Mouse (Mus musculus): ENCODE results near the gene Snrnp25. TPM values are rescaled to one million over a fixed set of nuclear protein-coding genes. Genes with fewer than 3 reads are reported as not detected.

Gene Snrnp25
- polyA plus RNA-seq, 1 experiment, result 29.6 TPM

DNA sequence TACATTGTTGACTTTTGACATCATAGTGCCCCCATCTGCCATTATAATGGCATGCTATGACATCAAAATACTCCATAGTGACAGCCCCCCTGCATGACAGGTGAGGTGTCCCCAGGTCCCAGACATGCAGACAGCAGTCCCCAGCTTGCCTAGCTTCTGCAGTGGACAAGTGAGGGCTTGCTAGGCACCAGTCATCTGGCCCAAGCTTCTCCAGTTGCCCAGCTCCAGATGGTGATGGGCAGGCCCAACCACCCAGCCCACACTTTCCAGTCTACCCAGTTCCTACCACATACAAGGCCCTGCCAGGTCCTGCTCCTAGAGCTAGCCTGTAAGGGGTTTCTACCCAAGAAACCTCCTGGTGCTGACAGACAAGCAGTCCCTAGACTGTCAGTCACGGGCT is 26.7 kb upstream of the Snrnp25 start:
- TF ChIP-seq CTCF (IDR thresholded peaks at IDR 0.05; ENCODE audit: low read depth, low read length) (no peak), POLR2A (IDR thresholded peaks at IDR 0.05; ENCODE audit: borderline replicate concordance, low read depth, low read length) (no peak)
- Histone ChIP-seq H3K4me3 (ENCODE audit: insufficient read depth, low read length) (no peak overlapping the region), H3K4me1 (ENCODE audit: control insufficient read depth, insufficient read depth, low read length) (no peaks in the 10 kb centered on the region), H3K27ac (ENCODE audit: insufficient read depth, low read depth, low read length) (no peak overlapping the region)

DNA sequence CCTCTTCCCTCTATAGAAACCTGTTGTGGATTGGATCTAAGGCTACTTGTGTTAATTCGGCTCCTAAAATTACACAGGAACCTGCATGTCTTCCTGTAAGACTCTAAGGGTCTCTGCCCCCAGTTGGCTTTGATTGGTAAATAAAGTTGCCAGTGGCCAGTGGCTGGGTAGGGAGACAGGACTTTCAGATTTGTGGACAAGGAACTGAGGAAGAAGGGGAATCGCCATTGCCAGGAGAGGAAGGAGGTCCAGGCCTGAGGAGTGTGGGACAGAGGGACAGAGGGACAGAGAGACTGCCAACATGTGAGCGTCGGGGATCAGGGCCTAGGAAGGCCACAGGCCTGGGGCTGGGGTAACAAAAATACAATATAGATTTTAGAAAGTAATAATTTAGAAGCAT is 24.0 kb upstream of the Snrnp25 start:
- TF ChIP-seq POLR2A (IDR thresholded peaks at IDR 0.05; ENCODE audit: borderline replicate concordance, low read depth, low read length), result no peak
- TF ChIP-seq CTCF (IDR thresholded peaks at IDR 0.05; ENCODE audit: low read depth, low read length), result no peak
- no peaks in the 10 kb centered on the region for H3K4me1 ChIP-seq (ENCODE audit: control insufficient read depth, insufficient read depth, low read length)
- no peak overlapping the region for H3K4me3 ChIP-seq (ENCODE audit: insufficient read depth, low read length)
- no peak overlapping the region for H3K27ac ChIP-seq (ENCODE audit: insufficient read depth, low read depth, low read length)

DNA sequence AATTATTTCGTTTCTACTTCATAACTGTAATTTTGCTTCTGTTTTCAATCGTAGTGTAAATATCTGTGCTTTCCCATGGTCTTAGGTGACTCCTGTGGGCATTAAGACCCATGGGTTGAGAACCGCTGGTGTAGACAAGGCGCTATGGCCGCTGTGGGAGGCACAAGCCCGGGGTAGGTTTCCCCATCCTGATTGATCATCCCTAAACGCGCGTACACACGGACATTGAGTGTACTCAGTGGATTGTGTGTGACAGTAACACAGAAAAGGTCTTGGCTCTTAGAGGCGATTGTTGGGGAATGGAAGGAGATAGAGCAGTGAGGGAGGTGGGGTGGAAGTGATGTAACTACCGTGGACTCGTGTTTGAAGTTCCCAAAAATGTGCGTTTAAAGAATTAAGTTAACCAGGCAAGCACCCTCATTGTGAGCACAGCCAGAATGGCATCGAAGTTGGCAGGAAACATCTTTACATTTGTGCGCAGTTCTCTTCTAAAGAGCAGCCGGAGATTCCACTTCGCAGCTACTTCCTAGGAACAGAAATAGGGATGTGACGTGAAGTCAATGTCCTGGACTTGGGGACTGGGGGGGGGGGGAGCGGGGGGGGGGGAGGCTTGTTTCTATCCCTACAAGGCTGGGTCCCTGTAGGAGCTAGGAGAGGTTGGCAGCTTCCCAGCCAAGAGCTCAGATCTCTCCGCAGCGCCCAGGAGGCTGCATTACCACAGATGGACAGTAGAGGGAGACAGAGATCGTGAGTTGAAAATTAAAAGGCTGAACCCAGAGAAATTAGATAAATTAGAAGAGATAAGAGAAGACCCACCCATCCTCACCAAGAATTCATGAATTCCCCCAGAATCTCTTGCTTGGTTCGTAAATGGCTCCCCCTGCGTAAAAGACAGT is 23.0 kb upstream of the Snrnp25 start:
- no peaks in the 10 kb centered on the region for H3K4me1 ChIP-seq (ENCODE audit: control insufficient read depth, insufficient read depth, low read length)
- no peak overlapping the region for H3K27ac ChIP-seq (ENCODE audit: insufficient read depth, low read depth, low read length)
- no peak for TF ChIP-seq POLR2A (IDR thresholded peaks at IDR 0.05; ENCODE audit: borderline replicate concordance, low read depth, low read length)
- TF ChIP-seq CTCF (IDR thresholded peaks at IDR 0.05; ENCODE audit: low read depth, low read length), result peak; percentile 57
- H3K4me3 ChIP-seq (ENCODE audit: insufficient read depth, low read length), result no peak overlapping the region

DNA sequence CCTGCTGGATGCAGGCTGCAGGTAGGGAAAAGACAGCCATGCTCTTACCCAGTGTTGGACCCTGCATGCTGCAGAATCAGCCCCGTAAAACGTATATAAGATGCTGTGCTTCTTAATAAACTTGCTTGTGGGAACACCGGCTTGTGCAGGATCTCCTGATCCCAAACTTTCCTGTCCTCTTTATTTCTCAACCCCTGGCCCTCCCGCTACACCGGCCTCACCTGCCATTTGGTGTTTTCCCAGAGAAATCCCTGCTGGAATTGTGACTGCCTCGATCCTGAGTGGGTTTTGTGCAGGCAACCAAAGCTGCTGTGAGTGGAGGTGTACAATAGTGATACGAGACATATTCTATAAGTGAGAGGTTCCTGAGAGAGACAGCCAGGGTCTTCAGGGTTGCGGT is 20.7 kb upstream of the Snrnp25 start:
- H3K4me3 ChIP-seq (ENCODE audit: insufficient read depth, low read length), result no peak overlapping the region
- H3K27ac ChIP-seq (ENCODE audit: insufficient read depth, low read depth, low read length), result no peak overlapping the region
- no peak for TF ChIP-seq CTCF (IDR thresholded peaks at IDR 0.05; ENCODE audit: low read depth, low read length)
- TF ChIP-seq POLR2A (IDR thresholded peaks at IDR 0.05; ENCODE audit: borderline replicate concordance, low read depth, low read length), result no peak
- no peaks in the 10 kb centered on the region for H3K4me1 ChIP-seq (ENCODE audit: control insufficient read depth, insufficient read depth, low read length)

DNA sequence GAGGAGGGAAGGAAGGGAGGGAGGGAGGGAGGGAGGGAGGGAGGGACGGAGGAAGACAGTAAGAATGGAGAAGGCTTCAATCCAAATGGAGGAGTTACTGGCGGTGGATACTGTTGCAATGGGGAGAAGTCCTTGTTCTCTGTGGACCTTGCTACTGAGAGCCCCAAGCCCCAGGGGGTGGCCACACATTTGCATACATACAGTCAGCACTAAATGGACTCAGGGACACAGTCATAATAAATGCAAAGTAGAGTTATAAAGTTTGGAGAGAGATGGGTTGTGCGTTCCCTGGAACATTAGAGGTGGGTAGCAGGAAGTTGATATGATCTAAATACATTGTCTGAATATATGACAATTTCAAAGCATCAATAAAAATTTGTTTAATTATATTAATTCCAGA is 19.2 kb upstream of the Snrnp25 start:
- no peaks in the 10 kb centered on the region for H3K4me1 ChIP-seq (ENCODE audit: control insufficient read depth, insufficient read depth, low read length)
- H3K4me3 ChIP-seq (ENCODE audit: insufficient read depth, low read length), result no peak overlapping the region
- TF ChIP-seq POLR2A (IDR thresholded peaks at IDR 0.05; ENCODE audit: borderline replicate concordance, low read depth, low read length) (no peak), CTCF (IDR thresholded peaks at IDR 0.05; ENCODE audit: low read depth, low read length) (no peak)
- no peak overlapping the region for H3K27ac ChIP-seq (ENCODE audit: insufficient read depth, low read depth, low read length)

DNA sequence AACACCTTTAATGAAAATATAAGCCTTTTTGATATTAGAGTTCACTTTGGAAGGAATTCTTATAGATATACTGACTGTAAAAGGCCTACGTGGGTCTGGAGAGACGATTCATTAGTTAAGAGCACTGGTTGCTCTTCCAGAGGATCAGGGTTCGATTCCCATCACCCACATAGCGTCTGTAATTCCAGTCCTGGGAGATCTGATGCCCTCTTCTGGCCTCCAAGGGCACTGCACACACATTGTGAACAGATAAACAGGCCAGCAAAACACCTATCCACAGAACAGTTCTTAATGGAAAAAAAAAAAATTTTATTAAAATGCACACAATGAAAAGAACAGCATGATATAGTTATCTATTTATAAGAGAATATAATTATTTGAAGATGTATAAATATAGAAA is 18.0 kb upstream of the Snrnp25 start:
- Histone ChIP-seq H3K4me1 (ENCODE audit: control insufficient read depth, insufficient read depth, low read length) (no peaks in the 10 kb centered on the region), H3K4me3 (ENCODE audit: insufficient read depth, low read length) (no peak overlapping the region), H3K27ac (ENCODE audit: insufficient read depth, low read depth, low read length) (no peak overlapping the region)
- no peak for TF ChIP-seq CTCF (IDR thresholded peaks at IDR 0.05; ENCODE audit: low read depth, low read length)
- no peak for TF ChIP-seq POLR2A (IDR thresholded peaks at IDR 0.05; ENCODE audit: borderline replicate concordance, low read depth, low read length)

DNA sequence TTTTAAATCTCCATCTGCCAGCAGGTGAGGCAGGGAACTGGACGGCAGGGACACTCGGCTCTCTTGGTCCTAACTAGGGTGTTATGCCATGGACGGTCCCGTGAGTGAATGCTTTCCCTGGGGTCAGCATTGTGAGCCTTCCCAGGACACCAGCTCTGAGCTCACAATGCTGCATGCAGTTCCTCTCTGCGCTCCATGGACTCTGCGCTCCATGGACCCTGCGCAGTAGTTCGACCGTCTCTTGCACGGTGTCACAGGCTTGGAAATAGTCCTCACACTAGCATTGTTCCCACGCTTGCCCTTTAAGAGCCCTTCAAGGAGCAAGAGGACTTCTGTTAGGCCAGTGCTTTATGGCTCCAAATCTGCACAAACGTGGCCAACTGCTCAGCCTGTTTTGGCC is 16.3 kb upstream of the Snrnp25 start:
- no peak overlapping the region for H3K4me3 ChIP-seq (ENCODE audit: insufficient read depth, low read length)
- no peak overlapping the region for H3K27ac ChIP-seq (ENCODE audit: insufficient read depth, low read depth, low read length)
- H3K4me1 ChIP-seq (ENCODE audit: control insufficient read depth, insufficient read depth, low read length), result no peaks in the 10 kb centered on the region
- TF ChIP-seq CTCF (IDR thresholded peaks at IDR 0.05; ENCODE audit: low read depth, low read length), result no peak
- TF ChIP-seq POLR2A (IDR thresholded peaks at IDR 0.05; ENCODE audit: borderline replicate concordance, low read depth, low read length), result no peak

DNA sequence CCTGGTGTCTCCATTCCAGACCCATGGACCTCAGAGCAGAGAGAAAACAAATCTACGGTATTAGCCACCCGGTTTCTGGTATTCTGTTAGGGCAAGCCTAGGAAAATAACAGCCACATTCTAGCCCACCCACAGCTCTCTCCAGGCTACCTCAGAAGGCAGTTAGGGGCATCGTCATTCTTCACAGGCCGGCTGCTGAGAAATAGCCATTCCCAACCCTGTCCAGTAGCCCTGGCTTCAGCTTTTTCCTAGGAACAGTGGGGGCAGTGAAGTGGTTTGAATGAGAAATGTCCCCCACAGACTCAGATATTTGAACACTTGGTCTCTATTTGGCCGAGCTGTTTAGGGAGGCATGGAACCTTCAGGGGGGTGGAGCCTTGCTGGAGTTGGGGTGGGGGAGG is 15.8 kb upstream of the Snrnp25 start:
- no peak overlapping the region for H3K4me3 ChIP-seq (ENCODE audit: insufficient read depth, low read length)
- no peak overlapping the region for H3K27ac ChIP-seq (ENCODE audit: insufficient read depth, low read depth, low read length)
- no peak for TF ChIP-seq POLR2A (IDR thresholded peaks at IDR 0.05; ENCODE audit: borderline replicate concordance, low read depth, low read length)
- no peak for TF ChIP-seq CTCF (IDR thresholded peaks at IDR 0.05; ENCODE audit: low read depth, low read length)
- H3K4me1 ChIP-seq (ENCODE audit: control insufficient read depth, insufficient read depth, low read length), result no peaks in the 10 kb centered on the region

DNA sequence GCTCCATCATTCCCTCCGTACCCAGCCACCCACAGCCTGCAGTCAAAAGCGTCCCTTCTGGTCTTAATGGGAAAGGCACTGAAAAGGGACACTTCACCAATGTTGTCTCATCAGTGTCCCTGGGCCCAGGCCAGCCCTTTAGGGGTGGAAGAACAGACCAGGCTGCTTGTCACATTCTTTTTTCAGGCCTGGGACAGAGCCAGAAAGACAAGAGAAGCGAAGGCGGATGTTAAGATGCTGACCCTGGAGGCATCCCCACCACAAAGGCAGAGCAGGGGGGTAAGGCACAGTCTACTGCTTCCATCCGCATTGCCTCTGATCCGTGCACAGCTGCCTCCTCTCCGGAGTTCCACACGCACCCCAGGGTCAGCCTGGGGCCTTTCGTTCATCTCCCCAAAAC is 15.1 kb upstream of the Snrnp25 start:
- TF ChIP-seq POLR2A (IDR thresholded peaks at IDR 0.05; ENCODE audit: borderline replicate concordance, low read depth, low read length) (no peak), CTCF (IDR thresholded peaks at IDR 0.05; ENCODE audit: low read depth, low read length) (no peak)
- Histone ChIP-seq H3K4me3 (ENCODE audit: insufficient read depth, low read length) (no peak overlapping the region), H3K27ac (ENCODE audit: insufficient read depth, low read depth, low read length) (no peak overlapping the region), H3K4me1 (ENCODE audit: control insufficient read depth, insufficient read depth, low read length) (no peaks in the 10 kb centered on the region)

DNA sequence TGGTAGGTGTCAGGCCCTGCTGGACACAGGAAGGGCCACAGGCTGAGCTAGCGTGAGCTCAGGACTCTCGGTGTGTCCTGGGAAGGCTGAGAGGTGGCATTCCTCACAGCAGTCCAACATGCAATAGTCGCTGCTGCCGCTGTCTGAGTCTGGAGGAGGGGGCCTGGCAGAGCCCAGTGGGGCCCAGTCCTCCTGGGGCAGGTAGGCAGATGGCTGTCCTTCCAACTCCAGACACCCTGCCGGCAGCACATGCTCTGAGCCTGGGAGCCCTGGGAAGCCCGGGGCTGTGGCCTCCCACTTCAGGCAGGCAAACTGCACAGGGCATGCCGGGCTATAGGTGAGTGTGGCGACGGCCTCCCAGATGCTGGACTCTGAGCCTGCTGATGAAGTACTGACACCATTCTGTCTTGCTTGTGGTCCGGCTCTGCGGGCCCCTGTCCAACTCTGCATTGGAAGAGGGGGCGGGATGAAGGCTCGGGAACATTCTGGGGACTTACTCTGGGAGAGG is 14.6 kb upstream of the Snrnp25 start:
- Histone ChIP-seq H3K4me3 (ENCODE audit: insufficient read depth, low read length) (no peak overlapping the region), H3K27ac (ENCODE audit: insufficient read depth, low read depth, low read length) (no peak overlapping the region), H3K4me1 (ENCODE audit: control insufficient read depth, insufficient read depth, low read length) (no peaks in the 10 kb centered on the region)
- TF ChIP-seq POLR2A (IDR thresholded peaks at IDR 0.05; ENCODE audit: borderline replicate concordance, low read depth, low read length) (no peak), CTCF (IDR thresholded peaks at IDR 0.05; ENCODE audit: low read depth, low read length) (no peak)
